Mouse (Mus musculus) embryo, embryonic 10 days (tissue): ENCODE measurements around the gene Zc3h14.

Source experiments
- DNase-seq: peaks from one replicate; pipeline ENCODE4 v3.0.0-alpha.2; 2015; ENCODE audit warnings: low spot score

Gene Zc3h14

GRCm38 (mm10) chr12:98737801-98738350 lies 8.9 kb upstream of the Zc3h14 start:
- peak; percentile 52 for DNase-seq

GRCm38 (mm10) chr12:98741011-98741501 lies 5.7 kb upstream of the Zc3h14 start:
- DNase-seq: no peak

- DNase-seq: no peak
Observed at GRCm38 (mm10) chr12:98745626-98746025, 1.1 kb upstream of the Zc3h14 start.

GRCm38 (mm10) chr12:98746131-98746530 lies 633 bp upstream of the Zc3h14 start:
- DNase-seq: peak; percentile 61

GRCm38 (mm10) chr12:98747380-98747753 lies 603 bp downstream of the Zc3h14 start:
- peak; percentile 35 for DNase-seq

- DNase-seq: no peak
Observed at GRCm38 (mm10) chr12:98757636-98758035, 10.9 kb downstream of the Zc3h14 start.

- DNase-seq: no peak
Observed at GRCm38 (mm10) chr12:98759700-98760099, 12.9 kb downstream of the Zc3h14 start.

GRCm38 (mm10) chr12:98766241-98766640 lies 19.5 kb downstream of the Zc3h14 start:
- no peak for DNase-seq

GRCm38 (mm10) chr12:98777509-98777908 lies 30.7 kb downstream of the Zc3h14 start:
- DNase-seq: no peak

- peak; percentile 52 for DNase-seq
Observed at GRCm38 (mm10) chr12:98779148-98779547, 32.4 kb downstream of the Zc3h14 start.

GRCm38 (mm10) chr12:98784251-98784650 lies 37.5 kb downstream of the Zc3h14 start:
- no peak for DNase-seq

GRCm38 (mm10) chr12:98795731-98796318 lies 49.1 kb downstream of the Zc3h14 start:
- no peak for DNase-seq

- DNase-seq: no peak
Observed at GRCm38 (mm10) chr12:98800334-98800733, 53.6 kb downstream of the Zc3h14 start.

- DNase-seq: no peak
Observed at GRCm38 (mm10) chr12:98802245-98802644, 55.5 kb downstream of the Zc3h14 start.

- no peak for DNase-seq
Observed at GRCm38 (mm10) chr12:98804078-98804748, 57.4 kb downstream of the Zc3h14 start.

- DNase-seq: no peak
Observed at GRCm38 (mm10) chr12:98820781-98821180, 74.0 kb downstream of the Zc3h14 start.

- no peak for DNase-seq
Observed at GRCm38 (mm10) chr12:98831122-98831521, 84.4 kb downstream of the Zc3h14 start.

- no peak for DNase-seq
Observed at GRCm38 (mm10) chr12:98832929-98833598, 86.3 kb downstream of the Zc3h14 start.

- no peak for DNase-seq
Observed at GRCm38 (mm10) chr12:98833901-98834300, 87.1 kb downstream of the Zc3h14 start.

GRCm38 (mm10) chr12:98834879-98835278 lies 88.1 kb downstream of the Zc3h14 start:
- no peak for DNase-seq

GRCm38 (mm10) chr12:98835466-98835865 lies 88.7 kb downstream of the Zc3h14 start:
- DNase-seq: no peak
